8 mouse cellular contexts compared by ENCODE assay signal in the genomic region with DNA sequence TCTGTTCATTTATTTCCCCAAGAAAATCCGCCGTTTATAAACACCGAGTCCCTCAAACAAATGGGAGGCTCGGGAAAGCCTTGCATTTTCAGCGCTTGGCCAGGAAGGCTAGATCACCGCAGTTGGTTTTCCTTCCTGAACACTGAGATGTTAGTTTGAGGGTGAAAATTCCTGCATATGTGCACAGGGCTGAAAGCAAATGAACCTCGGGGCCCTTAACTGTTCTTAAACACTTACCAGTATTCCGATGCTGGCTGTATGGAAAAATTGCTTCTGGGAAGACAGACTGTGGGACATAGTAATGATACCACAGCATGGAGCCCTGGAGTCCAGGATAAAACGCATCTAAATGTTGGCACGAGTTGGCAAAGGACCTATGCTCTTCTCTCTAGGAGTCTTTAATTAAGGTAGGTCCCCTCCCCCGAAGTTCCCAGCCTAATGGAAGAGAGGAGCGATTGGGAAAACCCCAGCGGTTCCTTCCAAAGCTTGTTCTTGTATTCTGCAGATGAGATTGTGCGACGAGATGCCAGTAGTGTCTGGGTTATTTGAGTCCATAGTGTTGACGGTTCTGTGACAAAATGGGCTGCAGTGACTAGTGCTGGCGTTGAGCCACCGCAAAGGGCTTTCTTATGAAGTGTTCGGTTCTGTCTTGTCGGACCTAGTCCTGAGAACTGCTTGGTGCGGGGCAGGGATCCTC.
DNase-seq lines count a peak whose midpoint lies in the region; ATAC-seq lines count a peak whose summit lies in the region.

No protein-coding gene starts in this region.

- 3% methylated on average over 21 of the region's 21 CpGs for WGBS in kidney, embryonic 14.5 days
- WGBS in kidney, embryonic 16.5 days = 5% methylated on average over 21 of the region's 21 CpGs
- 3% methylated on average over 21 of the region's 21 CpGs for WGBS in hindbrain, embryonic 10.5 days
- 3% methylated on average over 21 of the region's 21 CpGs for WGBS in midbrain, embryonic 10.5 days

- H3K4me2 ChIP-seq in kidney, embryonic 14.5 days (replicated peaks; ENCODE audit: low read depth, low read length) = no peak overlapping the region
- H3K4me2 ChIP-seq in kidney, embryonic 16.5 days (replicated peaks; ENCODE audit: low read depth, low read length) = no peak overlapping the region

- no peak overlapping the region for H3K27ac ChIP-seq in kidney, embryonic 14.5 days (ENCODE audit: low read depth, low read length)
- no peak overlapping the region for H3K27ac ChIP-seq in kidney, embryonic 16.5 days (ENCODE audit: low read length)
- H3K27ac ChIP-seq in hindbrain, embryonic 10.5 days = no peak overlapping the region
- no peak overlapping the region for H3K27ac ChIP-seq in midbrain, embryonic 10.5 days (replicated peaks)

- no peaks in the 10 kb centered on the region for H3K9me3 ChIP-seq in kidney, embryonic 14.5 days (ENCODE audit: control insufficient read depth, low read length)
- H3K9me3 ChIP-seq in kidney, embryonic 16.5 days (ENCODE audit: low read length) = no peaks in the 10 kb centered on the region
- no peaks in the 10 kb centered on the region for H3K9me3 ChIP-seq in hindbrain, embryonic 10.5 days
- no peaks in the 10 kb centered on the region for H3K9me3 ChIP-seq in midbrain, embryonic 10.5 days (replicated peaks)

- peak overlapping the region; percentile 60; the same call in 1 of the 2 replicates for H3K4me3 ChIP-seq in kidney, embryonic 14.5 days (ENCODE audit: low read length)
- H3K4me3 ChIP-seq in kidney, embryonic 16.5 days (ENCODE audit: low read length) = no peak overlapping the region
- H3K4me3 ChIP-seq in hindbrain, embryonic 10.5 days = peak overlapping the region; percentile 77
- H3K4me3 ChIP-seq in midbrain, embryonic 10.5 days = peak overlapping the region; percentile 77

- H3K4me1 ChIP-seq in kidney, embryonic 14.5 days (ENCODE audit: control insufficient read depth, insufficient read depth, low read length) = peaks cover 4% of the 10 kb centered on the region; the same call in 1 of the 2 replicates
- H3K4me1 ChIP-seq in kidney, embryonic 16.5 days (ENCODE audit: insufficient read depth, low read length) = no peaks in the 10 kb centered on the region; the same call in 1 of the 2 replicates
- H3K4me1 ChIP-seq in hindbrain, embryonic 10.5 days (replicated peaks) = peaks cover 20% of the 10 kb centered on the region
- H3K4me1 ChIP-seq in midbrain, embryonic 10.5 days = peaks cover 30% of the 10 kb centered on the region

- peak; percentile 37 for DNase-seq in hindbrain, embryonic 10.5 days (ENCODE audit: low spot score)
- peak; percentile 40 for DNase-seq in midbrain, embryonic 10.5 days (ENCODE audit: low spot score)
- DNase-seq in right cerebral cortex, postnatal 4 days = peak; percentile 28
- no peak for DNase-seq in urinary bladder, postnatal 36 days (ENCODE audit: low spot score in 2 of 2)
- no peak for DNase-seq in thymus, adult 18-20 months
- no peak for DNase-seq in spleen, postnatal 4 days (ENCODE audit: low spot score in 2 of 2)

- peaks cover 60% of the 10 kb centered on the region for H3K27me3 ChIP-seq in kidney, embryonic 14.5 days (ENCODE audit: control insufficient read depth, insufficient read depth, low read length)
- H3K27me3 ChIP-seq in kidney, embryonic 16.5 days (ENCODE audit: insufficient read depth, low read length) = peaks cover 73% of the 10 kb centered on the region
- peaks cover 65% of the 10 kb centered on the region for H3K27me3 ChIP-seq in hindbrain, embryonic 10.5 days (ENCODE audit: insufficient read depth, poor library complexity, severe bottlenecking)
- peaks cover 77% of the 10 kb centered on the region for H3K27me3 ChIP-seq in midbrain, embryonic 10.5 days (ENCODE audit: low read depth, poor library complexity, severe bottlenecking)

- no peak overlapping the region for H3K9ac ChIP-seq in kidney, embryonic 14.5 days (ENCODE audit: low read depth, low read length)
- no peak overlapping the region for H3K9ac ChIP-seq in kidney, embryonic 16.5 days (replicated peaks; ENCODE audit: low read length)

- H3K36me3 ChIP-seq in kidney, embryonic 14.5 days (ENCODE audit: control insufficient read depth, insufficient read depth, low read length) = no peaks in the 10 kb centered on the region
- H3K36me3 ChIP-seq in kidney, embryonic 16.5 days (ENCODE audit: insufficient read depth, low read length) = no peaks in the 10 kb centered on the region
- no peaks in the 10 kb centered on the region for H3K36me3 ChIP-seq in hindbrain, embryonic 10.5 days
- H3K36me3 ChIP-seq in midbrain, embryonic 10.5 days = no peaks in the 10 kb centered on the region

- no peak for ATAC-seq in kidney, embryonic 14.5 days (ENCODE audit: low FRiP score, low TSS enrichment)
- ATAC-seq in kidney, embryonic 16.5 days (ENCODE audit: low FRiP score, low TSS enrichment) = no peak

Comparison
In these comparisons a context has a peak if more than half of its experiments do, and no peak if none do; other contexts are left out.
1. DNase-seq: peak in hindbrain, embryonic 10.5 days (single experiment), midbrain, embryonic 10.5 days (single experiment) and right cerebral cortex, postnatal 4 days (single experiment); none in urinary bladder, postnatal 36 days (0 of 2), thymus, adult 18-20 months (0 of 2) and spleen, postnatal 4 days (0 of 2).